Mouse (Mus musculus): ENCODE data around the gene Taf11. TPM values are rescaled to one million over a fixed set of nuclear protein-coding genes. Genes with fewer than 3 reads are reported as not detected.

Gene Taf11
- 30.4 and 32.6 TPM in 2 replicates for polyA plus RNA-seq (2012; rRNA removed)

GRCm38 (mm10) chr17:27909622-27910500, at the start of gene Taf11:
TSS of gene Taf11 (minus strand) at chr17:27909844.
- Histone ChIP-seq H3K36me3 (ENCODE audit: control insufficient read depth, insufficient read depth, low read length) (peaks cover 1% of the 10 kb centered on the region), H3K4me1 (ENCODE audit: control insufficient read depth, insufficient read depth, low read length) (peaks cover 16% of the 10 kb centered on the region), H3K27ac (ENCODE audit: control insufficient read depth, insufficient read depth, low read depth, low read length) (peak within 1 kb of the TSS; percentile 85), H3K27me3 (ENCODE audit: control insufficient read depth, insufficient read depth, low read length) (no peaks in the 10 kb centered on the region), H3K4me3 (ENCODE audit: control insufficient read depth, low read depth, low read length) (peak within 1 kb of the TSS; percentile 94)
- no peak for TF ChIP-seq CTCF (IDR thresholded peaks at IDR 0.05; ENCODE audit: control insufficient read depth, insufficient read depth, insufficient replicate concordance, low read depth, low read length)
- TF ChIP-seq POLR2A (IDR thresholded peaks at IDR 0.05; ENCODE audit: control insufficient read depth, low read depth, low read length) = no peak

GRCm38 (mm10) chr17:27957649-27958048, 48.0 kb upstream of the Taf11 start:
- Histone ChIP-seq H3K36me3 (ENCODE audit: control insufficient read depth, insufficient read depth, low read length) (no peaks in the 10 kb centered on the region), H3K27ac (ENCODE audit: control insufficient read depth, insufficient read depth, low read depth, low read length) (no peak overlapping the region), H3K4me1 (ENCODE audit: control insufficient read depth, insufficient read depth, low read length) (no peaks in the 10 kb centered on the region), H3K27me3 (ENCODE audit: control insufficient read depth, insufficient read depth, low read length) (no peaks in the 10 kb centered on the region), H3K4me3 (ENCODE audit: control insufficient read depth, low read depth, low read length) (no peak overlapping the region)
- no peak for TF ChIP-seq CTCF (IDR thresholded peaks at IDR 0.05; ENCODE audit: control insufficient read depth, insufficient read depth, insufficient replicate concordance, low read depth, low read length)
- TF ChIP-seq POLR2A (IDR thresholded peaks at IDR 0.05; ENCODE audit: control insufficient read depth, low read depth, low read length) = no peak

GRCm38 (mm10) chr17:27954629-27955402, 45.2 kb upstream of the Taf11 start:
- TF ChIP-seq CTCF (IDR thresholded peaks at IDR 0.05; ENCODE audit: control insufficient read depth, insufficient read depth, insufficient replicate concordance, low read depth, low read length) = no peak
- no peak for TF ChIP-seq POLR2A (IDR thresholded peaks at IDR 0.05; ENCODE audit: control insufficient read depth, low read depth, low read length)
- Histone ChIP-seq H3K4me1 (ENCODE audit: control insufficient read depth, insufficient read depth, low read length) (no peaks in the 10 kb centered on the region), H3K27ac (ENCODE audit: control insufficient read depth, insufficient read depth, low read depth, low read length) (no peak overlapping the region), H3K27me3 (ENCODE audit: control insufficient read depth, insufficient read depth, low read length) (no peaks in the 10 kb centered on the region), H3K36me3 (ENCODE audit: control insufficient read depth, insufficient read depth, low read length) (no peaks in the 10 kb centered on the region), H3K4me3 (ENCODE audit: control insufficient read depth, low read depth, low read length) (no peak overlapping the region)

- H3K4me1 ChIP-seq (ENCODE audit: control insufficient read depth, insufficient read depth, low read length) = no peaks in the 10 kb centered on the region
- no peaks in the 10 kb centered on the region for H3K36me3 ChIP-seq (ENCODE audit: control insufficient read depth, insufficient read depth, low read length)
- TF ChIP-seq CTCF (IDR thresholded peaks at IDR 0.05; ENCODE audit: control insufficient read depth, insufficient read depth, insufficient replicate concordance, low read depth, low read length) = no peak
- no peak for TF ChIP-seq POLR2A (IDR thresholded peaks at IDR 0.05; ENCODE audit: control insufficient read depth, low read depth, low read length)
- H3K27me3 ChIP-seq (ENCODE audit: control insufficient read depth, insufficient read depth, low read length) = no peaks in the 10 kb centered on the region
- H3K27ac ChIP-seq (ENCODE audit: control insufficient read depth, insufficient read depth, low read depth, low read length) = no peak overlapping the region
- no peak overlapping the region for H3K4me3 ChIP-seq (ENCODE audit: control insufficient read depth, low read depth, low read length)
Measured at GRCm38 (mm10) chr17:27953136-27953535, 43.5 kb upstream of the Taf11 start.

GRCm38 (mm10) chr17:27947155-27947554, 37.5 kb upstream of the Taf11 start:
- TF ChIP-seq CTCF (IDR thresholded peaks at IDR 0.05; ENCODE audit: control insufficient read depth, insufficient read depth, insufficient replicate concordance, low read depth, low read length) (no peak), POLR2A (IDR thresholded peaks at IDR 0.05; ENCODE audit: control insufficient read depth, low read depth, low read length) (no peak)
- no peaks in the 10 kb centered on the region for H3K27me3 ChIP-seq (ENCODE audit: control insufficient read depth, insufficient read depth, low read length)
- no peaks in the 10 kb centered on the region for H3K4me1 ChIP-seq (ENCODE audit: control insufficient read depth, insufficient read depth, low read length)
- no peak overlapping the region for H3K4me3 ChIP-seq (ENCODE audit: control insufficient read depth, low read depth, low read length)
- H3K36me3 ChIP-seq (ENCODE audit: control insufficient read depth, insufficient read depth, low read length) = no peaks in the 10 kb centered on the region
- H3K27ac ChIP-seq (ENCODE audit: control insufficient read depth, insufficient read depth, low read depth, low read length) = no peak overlapping the region

GRCm38 (mm10) chr17:27946371-27946770, 36.7 kb upstream of the Taf11 start:
- no peaks in the 10 kb centered on the region for H3K27me3 ChIP-seq (ENCODE audit: control insufficient read depth, insufficient read depth, low read length)
- peaks cover 2% of the 10 kb centered on the region; the same call in 1 of the 2 replicates for H3K4me1 ChIP-seq (ENCODE audit: control insufficient read depth, insufficient read depth, low read length)
- no peak overlapping the region for H3K4me3 ChIP-seq (ENCODE audit: control insufficient read depth, low read depth, low read length)
- H3K27ac ChIP-seq (ENCODE audit: control insufficient read depth, insufficient read depth, low read depth, low read length) = no peak overlapping the region
- H3K36me3 ChIP-seq (ENCODE audit: control insufficient read depth, insufficient read depth, low read length) = no peaks in the 10 kb centered on the region
- TF ChIP-seq POLR2A (IDR thresholded peaks at IDR 0.05; ENCODE audit: control insufficient read depth, low read depth, low read length) (no peak), CTCF (IDR thresholded peaks at IDR 0.05; ENCODE audit: control insufficient read depth, insufficient read depth, insufficient replicate concordance, low read depth, low read length) (no peak)
